Mouse (Mus musculus) intestine, embryonic 14.5 days (tissue): ENCODE data around the gene Pygb. TPM values are rescaled to one million over a fixed set of nuclear protein-coding genes. Genes with fewer than 3 reads are reported as not detected.

Source experiments
- ATAC-seq: fragments of 200-750 bp; cut with Nextera tagmentation; replicated peaks from 2 replicates; pipeline ENCODE4 v1.8.0; 2017; ENCODE audit warnings: low read depth, moderate number of reproducible peaks, moderate TSS enrichment, moderate library complexity; ENCODE audit not compliant: low FRiP score, low TSS enrichment
- DNase-seq: peaks from one replicate; pipeline ENCODE4 v3.0.0-alpha.2; 2018; ENCODE audit warnings: low spot score
- H3K27ac ChIP-seq: fragments of 300-500 bp; sonication (generic); 2 replicates; pipeline ENCODE4 v1.5.1; 2014; ENCODE audit warnings: low read depth, mild to moderate bottlenecking, control low read depth
- H3K27me3 ChIP-seq: fragments of 300-500 bp; sonication (generic); replicated peaks from 2 replicates; pipeline ENCODE4 v1.6.1; 2014; ENCODE audit warnings: low read length, control low read depth; ENCODE audit not compliant: control insufficient read depth, insufficient read depth
- H3K36me3 ChIP-seq: fragments of 300-500 bp; sonication (generic); 2 replicates; pipeline ENCODE4 v1.6.1; 2014; ENCODE audit warnings: low read length, control low read depth; ENCODE audit not compliant: control insufficient read depth, insufficient read depth
- H3K4me1 ChIP-seq: fragments of 300-500 bp; sonication (generic); replicated peaks from 2 replicates; pipeline ENCODE4 v1.6.1; 2014; ENCODE audit warnings: low read length, control low read depth, mixed read lengths; ENCODE audit not compliant: control insufficient read depth, insufficient read depth
- H3K4me2 ChIP-seq: fragments of 300-500 bp; sonication (generic); 2 replicates; pipeline ENCODE4 v1.6.1; 2014; ENCODE audit warnings: low read length
- H3K4me3 ChIP-seq: fragments of 300-500 bp; sonication (generic); 2 replicates; pipeline ENCODE4 v1.5.1; 2014; ENCODE audit warnings: low read depth, low read length, control low read depth, mixed read lengths
- H3K9ac ChIP-seq: fragments of 300-500 bp; sonication (generic); 2 replicates; pipeline ENCODE4 v1.6.1; 2014; ENCODE audit warnings: mild to moderate bottlenecking, low read length
- H3K9me3 ChIP-seq: fragments of 300-500 bp; sonication (generic); 2 replicates; pipeline ENCODE4 v1.6.1; 2016; ENCODE audit warnings: low read length, control low read depth; ENCODE audit not compliant: control insufficient read depth
- WGBS: fragments of 180-500 bp; shearing (Covaris S2); extraction: QIAGEN DNeasy Blood & Tissue Kit; methylation state at CpG from one replicate; pipeline ENCODE4 v1.1.7; 2014; 5-methylcytosine and 5-hydroxymethylcytosine counted together
- polyA plus RNA-seq: library from polyadenylated mRNA; unstranded; fragments of >200 nt; fragmentation: Nextera tagmentation; extraction: Ambion mirVana; gene quantifications from 2 replicates; pipeline ENCODE4 v1.2.1, GENCODE M21; 2014

The Pygb gene
- polyA plus RNA-seq, 1 experiment from 2014 or later = 69.5 TPM

DNA sequence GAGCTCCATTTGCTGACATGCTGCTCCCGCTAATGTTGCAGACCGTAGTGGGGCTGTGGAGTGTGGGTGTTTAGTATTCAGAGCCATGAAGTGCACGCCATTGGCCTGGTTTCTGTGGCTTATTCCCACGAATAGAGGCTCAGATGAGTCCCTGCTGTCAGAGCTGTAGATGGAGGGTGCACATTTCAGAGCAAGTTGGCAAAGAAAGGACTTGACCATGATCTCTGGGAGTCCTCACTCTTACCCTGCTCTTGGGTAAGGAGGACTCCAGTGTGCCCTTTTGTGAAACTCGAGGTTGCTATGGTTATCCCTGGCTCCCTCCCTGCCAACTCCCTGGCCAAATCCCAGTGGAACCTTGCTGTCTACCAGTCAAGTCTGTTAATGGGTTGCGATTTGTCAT, 21.8 kb downstream of the Pygb start:
- H3K36me3 ChIP-seq = peaks cover 96% of the 10 kb centered on the region
- H3K9ac ChIP-seq = no peak overlapping the region
- no peaks in the 10 kb centered on the region for H3K9me3 ChIP-seq
- H3K4me1 ChIP-seq = no peaks in the 10 kb centered on the region
- no peak overlapping the region for H3K27ac ChIP-seq
- ATAC-seq (no peak), DNase-seq (no peak)
- WGBS = 87% methylated on average over 6 of the region's 6 CpGs
- H3K27me3 ChIP-seq = no peaks in the 10 kb centered on the region
- no peak overlapping the region for H3K4me3 ChIP-seq
- H3K4me2 ChIP-seq = no peak overlapping the region

DNA sequence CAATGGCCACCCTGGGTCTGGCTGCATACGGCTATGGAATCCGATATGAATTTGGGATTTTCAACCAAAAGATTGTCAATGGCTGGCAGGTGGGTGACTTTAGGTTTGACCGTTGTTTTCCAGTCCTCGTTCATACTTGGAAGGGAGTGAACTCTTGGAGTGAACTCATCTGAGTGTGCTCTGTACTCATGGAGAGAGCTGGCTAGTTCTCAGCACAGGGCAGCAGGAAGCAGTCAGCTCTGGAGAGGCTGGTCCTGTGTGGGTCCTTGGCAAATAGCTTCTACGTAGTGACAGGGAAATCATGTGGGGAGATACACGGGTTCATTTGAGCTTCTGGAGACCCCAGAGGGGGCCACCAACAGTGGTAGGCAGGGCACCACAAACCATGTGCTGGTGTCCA, 22.3 kb downstream of the Pygb start:
- Histone ChIP-seq H3K9me3 (no peaks in the 10 kb centered on the region), H3K4me2 (no peak overlapping the region), H3K27ac (no peak overlapping the region), H3K27me3 (no peaks in the 10 kb centered on the region), H3K36me3 (peaks cover 97% of the 10 kb centered on the region), H3K9ac (no peak overlapping the region), H3K4me3 (no peak overlapping the region), H3K4me1 (no peaks in the 10 kb centered on the region)
- WGBS = 95% methylated on average over 6 of the region's 6 CpGs
- ATAC-seq = no peak
- no peak for DNase-seq

DNA sequence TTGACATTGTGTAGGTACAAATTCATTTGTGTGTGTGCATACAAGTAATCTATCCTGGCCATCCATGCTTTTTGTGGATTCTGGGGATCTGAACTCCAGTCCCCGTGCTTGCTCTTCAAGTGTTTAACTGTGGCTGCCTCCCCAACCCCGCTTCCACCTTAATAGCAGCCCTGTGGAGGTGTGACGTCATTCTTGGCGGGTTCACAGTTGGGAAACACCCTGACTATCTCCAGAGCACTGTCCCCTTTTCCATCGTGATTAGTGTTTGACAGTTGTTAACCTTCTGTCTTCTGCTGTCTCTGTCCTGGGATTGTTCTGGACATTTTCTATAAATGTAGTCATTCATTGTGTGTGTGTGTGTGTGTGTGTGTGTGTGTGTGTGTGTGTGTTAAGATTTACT, 24.1 kb downstream of the Pygb start:
- Histone ChIP-seq H3K9me3 (no peaks in the 10 kb centered on the region), H3K27ac (no peak overlapping the region), H3K4me3 (no peak overlapping the region), H3K36me3 (peaks cover 98% of the 10 kb centered on the region), H3K4me2 (no peak overlapping the region), H3K4me1 (no peaks in the 10 kb centered on the region), H3K27me3 (no peaks in the 10 kb centered on the region), H3K9ac (no peak overlapping the region)
- no peak for ATAC-seq
- no peak for DNase-seq
- WGBS = 88% methylated on average over 5 of the region's 5 CpGs

- no peaks in the 10 kb centered on the region for H3K9me3 ChIP-seq
- no peak for DNase-seq
- H3K4me2 ChIP-seq = no peak overlapping the region
- H3K36me3 ChIP-seq = peaks cover 98% of the 10 kb centered on the region
- H3K9ac ChIP-seq = no peak overlapping the region
- no peak overlapping the region for H3K4me3 ChIP-seq
- no peak for ATAC-seq
- H3K4me1 ChIP-seq = no peaks in the 10 kb centered on the region
- H3K27me3 ChIP-seq = no peaks in the 10 kb centered on the region
- 94% methylated on average over 6 of the region's 6 CpGs for WGBS
- H3K27ac ChIP-seq = no peak overlapping the region
These were observed 26.3 kb downstream of the Pygb start for GRCm38 (mm10) chr2:150812816-150813215.

DNA sequence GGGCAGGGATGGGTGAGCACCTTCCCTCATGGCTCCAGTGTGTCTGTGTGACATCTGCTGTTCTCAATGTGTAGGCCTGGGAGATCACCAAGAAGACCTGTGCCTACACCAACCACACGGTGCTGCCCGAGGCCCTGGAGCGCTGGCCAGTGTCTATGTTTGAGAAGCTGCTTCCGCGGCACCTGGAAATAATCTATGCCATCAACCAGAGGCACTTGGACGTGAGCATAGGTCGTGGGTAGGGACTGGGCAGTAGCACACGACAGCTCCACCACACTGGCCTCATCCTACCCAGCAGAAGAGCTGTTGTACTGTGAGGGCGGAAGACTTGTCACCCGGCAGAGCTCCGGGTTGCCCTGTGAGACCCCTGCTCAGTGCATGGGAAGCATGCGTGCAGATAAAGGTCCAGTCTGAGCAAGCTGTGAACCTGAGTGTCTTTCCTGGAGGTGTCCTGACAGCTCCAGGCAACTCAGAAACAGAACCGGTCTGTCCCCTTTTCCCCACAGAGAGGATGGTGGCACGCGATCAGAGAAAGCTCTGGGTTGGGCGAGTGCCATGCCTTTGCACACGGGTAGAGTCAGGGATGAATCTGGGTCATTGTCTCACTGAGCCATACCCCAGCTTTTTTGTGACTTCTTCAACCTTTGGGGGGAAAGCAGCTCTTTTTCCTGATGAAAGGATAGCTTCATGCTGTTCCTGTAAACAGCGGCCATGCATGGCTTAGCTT, 30.3 kb downstream of the Pygb start:
- Histone ChIP-seq H3K27me3 (no peaks in the 10 kb centered on the region), H3K9me3 (no peaks in the 10 kb centered on the region), H3K27ac (no peak overlapping the region), H3K36me3 (peaks cover 94% of the 10 kb centered on the region), H3K4me1 (no peaks in the 10 kb centered on the region), H3K9ac (no peak overlapping the region), H3K4me3 (no peak overlapping the region), H3K4me2 (no peak overlapping the region)
- ATAC-seq = no peak
- no peak for DNase-seq
- WGBS = 92% methylated on average over 18 of the region's 18 CpGs

DNA sequence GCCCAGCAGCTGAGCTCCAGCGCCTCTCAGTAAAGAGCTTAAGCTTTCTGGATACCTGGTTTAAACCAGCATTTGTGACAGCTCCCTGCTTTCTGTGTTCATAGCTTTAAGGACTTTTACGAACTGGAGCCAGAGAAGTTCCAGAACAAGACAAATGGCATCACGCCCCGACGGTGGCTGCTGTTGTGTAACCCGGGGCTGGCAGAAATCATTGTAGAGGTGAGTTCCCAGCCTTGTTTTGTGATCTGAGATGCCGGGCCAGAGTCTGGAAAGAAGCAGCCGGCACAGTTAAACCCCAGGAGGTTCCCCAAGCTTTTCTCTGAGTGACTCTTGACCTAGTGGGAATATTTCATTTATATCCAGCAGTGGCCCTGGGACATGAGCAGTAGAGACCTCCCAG, 32.2 kb downstream of the Pygb start:
- no peak overlapping the region for H3K9ac ChIP-seq
- DNase-seq = no peak

DNA sequence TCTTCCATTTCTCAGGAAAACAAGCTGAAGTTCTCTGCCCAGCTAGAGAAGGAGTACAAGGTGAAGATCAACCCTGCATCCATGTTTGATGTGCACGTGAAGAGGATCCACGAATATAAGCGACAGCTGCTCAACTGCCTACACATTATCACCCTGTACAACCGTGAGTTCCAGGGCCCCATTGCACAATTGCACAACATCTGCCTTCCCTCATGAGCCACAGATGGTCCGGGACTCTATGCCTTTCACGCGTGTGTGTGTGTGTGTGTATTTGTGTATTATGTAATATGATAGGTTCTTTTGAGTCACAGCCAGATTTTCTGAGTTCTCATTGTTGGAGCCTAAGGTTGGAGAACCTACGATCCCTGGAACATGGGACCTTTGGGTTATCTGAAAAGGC, 34.2 kb downstream of the Pygb start:
- Histone ChIP-seq H3K9me3 (no peaks in the 10 kb centered on the region), H3K9ac (no peak overlapping the region), H3K4me2 (no peak overlapping the region), H3K27ac (no peak overlapping the region), H3K36me3 (peaks cover 93% of the 10 kb centered on the region), H3K4me3 (no peak overlapping the region), H3K27me3 (no peaks in the 10 kb centered on the region), H3K4me1 (no peaks in the 10 kb centered on the region)
- ATAC-seq = no peak
- 91% methylated on average over 8 of the region's 8 CpGs for WGBS
- no peak for DNase-seq

More for the DNA sequence above, 32.2 kb downstream of the Pygb start:
- H3K27ac ChIP-seq = no peak overlapping the region
- H3K9me3 ChIP-seq = no peaks in the 10 kb centered on the region
- no peak overlapping the region for H3K4me3 ChIP-seq
- ATAC-seq = no peak
- H3K4me2 ChIP-seq = no peak overlapping the region
- no peaks in the 10 kb centered on the region for H3K27me3 ChIP-seq
- H3K4me1 ChIP-seq = no peaks in the 10 kb centered on the region
- WGBS = 91% methylated on average over 8 of the region's 8 CpGs
- H3K36me3 ChIP-seq = peaks cover 92% of the 10 kb centered on the region

DNA sequence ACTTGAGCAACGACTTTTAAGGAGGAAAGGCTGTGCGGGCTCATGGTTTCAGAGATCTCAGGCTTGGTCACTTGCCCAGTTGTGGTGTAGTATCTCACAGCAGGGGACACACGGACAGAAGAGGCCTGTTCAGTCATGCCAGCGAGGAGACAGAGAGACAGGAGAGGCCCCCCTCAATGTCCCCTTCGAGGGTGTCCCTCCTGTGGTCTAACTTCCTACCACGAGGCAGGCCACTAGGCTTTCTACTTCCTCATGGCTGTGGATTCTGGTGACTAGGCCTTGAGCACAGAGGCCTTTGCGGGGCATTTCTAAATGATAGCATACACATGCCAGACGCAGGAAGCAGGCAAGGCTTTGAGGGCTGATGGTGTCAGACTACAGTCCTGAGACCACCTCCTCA, 36.5 kb downstream of the Pygb start:
- Histone ChIP-seq H3K9ac (no peak overlapping the region), H3K4me3 (no peak overlapping the region), H3K4me2 (no peak overlapping the region), H3K27ac (no peak overlapping the region), H3K4me1 (no peaks in the 10 kb centered on the region), H3K27me3 (no peaks in the 10 kb centered on the region), H3K9me3 (no peaks in the 10 kb centered on the region), H3K36me3 (peaks cover 94% of the 10 kb centered on the region)
- DNase-seq (no peak), ATAC-seq (no peak)
- 90% methylated on average over 8 of the region's 8 CpGs for WGBS

- H3K27me3 ChIP-seq = no peaks in the 10 kb centered on the region
- H3K4me3 ChIP-seq = no peak overlapping the region
- no peak for ATAC-seq
- WGBS = 89% methylated on average over 3 of the region's 3 CpGs
- H3K36me3 ChIP-seq = peaks cover 95% of the 10 kb centered on the region
- no peak overlapping the region for H3K4me2 ChIP-seq
- DNase-seq = no peak
- H3K9ac ChIP-seq = no peak overlapping the region
- no peaks in the 10 kb centered on the region for H3K4me1 ChIP-seq
- H3K9me3 ChIP-seq = no peaks in the 10 kb centered on the region
- H3K27ac ChIP-seq = no peak overlapping the region
These were observed 39.9 kb downstream of the Pygb start for GRCm38 (mm10) chr2:150826426-150826825.
